Mouse (Mus musculus) ES-E14 (cell line): Measurements from ENCODE around the gene Gm5108.

ENCODE experiments used
- CHD2 ChIP-seq: IDR thresholded peaks from 2 replicates; pipeline ENCODE4 v1.6.1; 2014; ENCODE audit warnings: mild to moderate bottlenecking, low read depth, low read length, inconsistent platforms
- HCFC1 ChIP-seq: IDR thresholded peaks from 2 replicates; pipeline ENCODE4 v1.6.1; 2012; ENCODE audit warnings: low read length, inconsistent platforms, borderline replicate concordance; ENCODE audit not compliant: insufficient read depth
- ZC3H11A ChIP-seq: IDR thresholded peaks from 2 replicates; pipeline ENCODE4 v1.6.1; 2012; ENCODE audit warnings: low read depth, mild to moderate bottlenecking, inconsistent platforms, low read length, borderline replicate concordance

- TF ChIP-seq HCFC1 (no peak), ZC3H11A (no peak), CHD2 (no peak)
Measured at GRCm38 (mm10) chr5:67990426-67990825, 49.0 kb downstream of the Gm5108 start.
